Comparison of ENCODE assay signal across 10 mouse cellular contexts in genomic region chr13:108191074-108191720, GRCm38 (mm10). TPM values are rescaled to one million over a fixed set of nuclear protein-coding genes. Genes with fewer than 3 reads are reported as not detected.
DNase-seq lines count a peak whose midpoint lies in the region; ATAC-seq lines count a peak whose summit lies in the region.
"Had no signal": no experiment of that assay in that cellular context is flagged by ENCODE, and none has a peak within 500 bp of the region (broad histone marks: within the 10 kb centered on the region; RNA-seq: fewer than 3 reads in every experiment).

No protein-coding gene starts in this region.

- H3K27ac ChIP-seq in limb, embryonic 11.5 days (replicated peaks; ENCODE audit: low read depth, low read length): no peak overlapping the region
- no peak overlapping the region for H3K27ac ChIP-seq in neural tube, embryonic 14.5 days (ENCODE audit: low read depth, low read length)
- H3K27ac ChIP-seq: neural tube, embryonic 12.5 days had no signal

- no peaks in the 10 kb centered on the region for H3K27me3 ChIP-seq in limb, embryonic 11.5 days (ENCODE audit: control insufficient read depth, insufficient read depth, low read length)
- no peaks in the 10 kb centered on the region for H3K27me3 ChIP-seq in neural tube, embryonic 14.5 days (ENCODE audit: control insufficient read depth, insufficient read depth, low read length)
- H3K27me3 ChIP-seq: neural tube, embryonic 12.5 days had no signal

- no peak overlapping the region for H3K4me3 ChIP-seq in limb, embryonic 11.5 days (ENCODE audit: low read depth, low read length)
- H3K4me3 ChIP-seq in neural tube, embryonic 14.5 days (ENCODE audit: low read depth, low read length): no peak overlapping the region
- H3K4me3 ChIP-seq: erythroblast, embryonic 14.5 days; neural tube, embryonic 12.5 days had no signal

- H3K9me3 ChIP-seq in limb, embryonic 11.5 days (ENCODE audit: control insufficient read depth, low read length): no peaks in the 10 kb centered on the region
- no peaks in the 10 kb centered on the region for H3K9me3 ChIP-seq in neural tube, embryonic 14.5 days (ENCODE audit: control insufficient read depth, low read length)
- H3K9me3 ChIP-seq: neural tube, embryonic 12.5 days had no signal

- H3K4me2 ChIP-seq in limb, embryonic 11.5 days (ENCODE audit: low read depth, severe bottlenecking): no peak overlapping the region
- no peak overlapping the region for H3K4me2 ChIP-seq in neural tube, embryonic 14.5 days (ENCODE audit: low read depth, low read length)
- H3K4me2 ChIP-seq: neural tube, embryonic 12.5 days had no signal

- DNase-seq in 3T3-L1 (ENCODE audit: low read depth, low spot score): peak; percentile 66
- peak; percentile 51 to 62 for DNase-seq in CD8-positive naive resting alpha-beta T cell, adult 2 months (ENCODE audit: low read depth in 2 of 2, low spot score in 2 of 2)
- DNase-seq in c-Kit-positive CD71-positive TER-119-positive erythroid progenitor cells, embryonic 14.5 days (ENCODE audit: low spot score): peak; percentile 16
- peak; percentile 36 for DNase-seq in gastrocnemius, postnatal 10 days
- DNase-seq in kidney, adult 9 months: peak; percentile 81
- peak; percentile 72 for DNase-seq in limb, embryonic 11.5 days (ENCODE audit: low spot score)
- peak; percentile 36 to 44 for DNase-seq in thymus, postnatal 36 days

- no peaks in the 10 kb centered on the region for H3K4me1 ChIP-seq in limb, embryonic 11.5 days (ENCODE audit: control insufficient read depth, insufficient read depth, low read length)
- no peaks in the 10 kb centered on the region for H3K4me1 ChIP-seq in neural tube, embryonic 14.5 days (ENCODE audit: control insufficient read depth, insufficient read depth, low read length)
- H3K4me1 ChIP-seq: neural tube, embryonic 12.5 days had no signal

- 58% methylated on average over 11 of the region's 11 CpGs for WGBS in limb, embryonic 11.5 days
- 63% methylated on average over 11 of the region's 11 CpGs for WGBS in neural tube, embryonic 14.5 days

- H3K9ac ChIP-seq in limb, embryonic 11.5 days (ENCODE audit: low read length): no peak overlapping the region
- H3K9ac ChIP-seq in neural tube, embryonic 14.5 days (replicated peaks; ENCODE audit: low read depth, low read length): no peak overlapping the region
- H3K9ac ChIP-seq: neural tube, embryonic 12.5 days had no signal

- ATAC-seq in limb, embryonic 11.5 days (ENCODE audit: insufficient number of reproducible peaks, low FRiP score, low TSS enrichment, low read depth): no peak
- peak; percentile 78; the same call in 1 of the 2 replicates for ATAC-seq in neural tube, embryonic 14.5 days (ENCODE audit: low read depth)

- H3K36me3 ChIP-seq in limb, embryonic 11.5 days (ENCODE audit: control insufficient read depth, insufficient read depth, low read length): peaks cover 3% of the 10 kb centered on the region
- H3K36me3 ChIP-seq in neural tube, embryonic 14.5 days (ENCODE audit: control insufficient read depth, insufficient read depth, low read length): peaks cover 4% of the 10 kb centered on the region

RNA-seq across cellular contexts. Expression of gene Elovl7, which starts 23.0 kb away (rescaled TPM):
- 1 to 10 TPM in 1 of 2 experiments, under 1 TPM in 1; 0.97 to 1.3 TPM for total RNA-seq in gastrocnemius, postnatal 10 days (2021)
- 0.91 and 1.5 TPM in 2 replicates for polyA plus RNA-seq in limb, embryonic 11.5 days (2014; fragmentation: Nextera tagmentation; extraction: Ambion mirVana)
- 1.9 and 2.6 TPM in 2 replicates for polyA plus RNA-seq in neural tube, embryonic 14.5 days (2014; fragmentation: Nextera tagmentation; extraction: Ambion mirVana)
- polyA plus RNA-seq: erythroblast, embryonic 14.5 days had no signal

RNA-seq across cellular contexts. Expression of gene Ercc8, which starts 32.7 kb away (rescaled TPM):
- 10 to 100 TPM in 1 of 2 experiments, 1 to 10 TPM in 1; 9.5 to 10.2 TPM for total RNA-seq in gastrocnemius, postnatal 10 days (2021)
- 24.9 and 26.6 TPM in 2 replicates for polyA plus RNA-seq in limb, embryonic 11.5 days (2014; fragmentation: Nextera tagmentation; extraction: Ambion mirVana)
- 31.3 and 37.5 TPM in 2 replicates for polyA plus RNA-seq in neural tube, embryonic 14.5 days (2014; fragmentation: Nextera tagmentation; extraction: Ambion mirVana)

RNA-seq across cellular contexts. Expression of gene Ndufaf2, which starts 32.8 kb away (rescaled TPM):
- 10 to 100 TPM; 13.3 to 14.2 TPM for total RNA-seq in gastrocnemius, postnatal 10 days (2021)
- polyA plus RNA-seq in limb, embryonic 11.5 days (2014; fragmentation: Nextera tagmentation; extraction: Ambion mirVana): 102 and 103 TPM in 2 replicates
- 64.9 and 79.3 TPM in 2 replicates for polyA plus RNA-seq in neural tube, embryonic 14.5 days (2014; fragmentation: Nextera tagmentation; extraction: Ambion mirVana)

Comparison
In these comparisons a context has a peak if more than half of its experiments do, and no peak if none do; other contexts are left out.
1. DNase-seq: peak in every context shown above with its lines; median percentile 81 in kidney, adult 9 months; 72 in limb, embryonic 11.5 days; 66 in 3T3-L1; 56 in CD8-positive naive resting alpha-beta T cell, adult 2 months; 40 in thymus, postnatal 36 days; 36 in gastrocnemius, postnatal 10 days; 16 in c-Kit-positive CD71-positive TER-119-positive erythroid progenitor cells, embryonic 14.5 days.